Mouse (Mus musculus) CH12.LX (cell line): Measurements from ENCODE around the gene Taf12.

Source experiments
- BHLHE40 ChIP-seq: IDR thresholded peaks from 2 replicates; pipeline ENCODE4 v1.6.1; 2011; ENCODE audit warnings: mild to moderate bottlenecking, low read depth, low read length, improper control_type of control experiment
- CTCF ChIP-seq, 2 experiments: IDR thresholded peaks in 1 of 2; conservative IDR thresholded peaks in 1 of 2; 2 replicates each; pipeline ENCODE4 v1.5.1; 2011 to 2012; ENCODE audit warnings: low read depth in 2 of 2, low read length in 2 of 2, improper control_type of control experiment in 1 of 2, inconsistent platforms in 1 of 2, mild to moderate bottlenecking in 1 of 2, moderate library complexity in 1 of 2
- E2F4 ChIP-seq: IDR thresholded peaks from 2 replicates; pipeline ENCODE4 v1.6.1; 2011; ENCODE audit warnings: low read depth, low read length, improper control_type of control experiment; ENCODE audit not compliant: insufficient replicate concordance
- EP300 ChIP-seq: IDR thresholded peaks from 2 replicates; pipeline ENCODE4 v1.6.1; 2011; ENCODE audit warnings: low read length, improper control_type of control experiment
- HCFC1 ChIP-seq: IDR thresholded peaks from 2 replicates; pipeline ENCODE4 v1.6.1; 2012; ENCODE audit warnings: low read depth, mild to moderate bottlenecking, inconsistent platforms, low read length, improper control_type of control experiment
- JUND ChIP-seq: conservative IDR thresholded peaks from 2 replicates; pipeline ENCODE4 v1.6.1; 2011; ENCODE audit warnings: low read depth, low read length, improper control_type of control experiment
- POLR2A ChIP-seq: IDR thresholded peaks from 2 replicates; pipeline ENCODE4 v1.6.1; 2011; ENCODE audit warnings: low read depth, mild to moderate bottlenecking, improper control_type of control experiment, low read length
- TBP ChIP-seq: conservative IDR thresholded peaks from 2 replicates; pipeline ENCODE4 v1.6.1; 2011; ENCODE audit warnings: low read depth, low read length, improper control_type of control experiment
- TCF12 ChIP-seq: IDR thresholded peaks from 2 replicates; pipeline ENCODE4 v1.6.1; 2014; ENCODE audit warnings: low read depth, mild to moderate bottlenecking, inconsistent platforms, low read length, improper control_type of control experiment
- USF1 ChIP-seq: IDR thresholded peaks from 2 replicates; pipeline ENCODE4 v1.6.1; 2014; ENCODE audit warnings: low read depth, mild to moderate bottlenecking, inconsistent platforms, low read length, improper control_type of control experiment
- ZC3H11A ChIP-seq: IDR thresholded peaks from 2 replicates; pipeline ENCODE4 v1.6.1; 2012; ENCODE audit warnings: low read depth, mild to moderate bottlenecking, inconsistent platforms, low read length, improper control_type of control experiment
- ZKSCAN1 ChIP-seq: IDR thresholded peaks from 2 replicates; pipeline ENCODE4 v1.6.1; 2012; ENCODE audit warnings: low read depth, inconsistent platforms, low read length, improper control_type of control experiment, borderline replicate concordance

- TF ChIP-seq CTCF (conservative IDR thresholded peaks at IDR 0.05 in 1 of 2, IDR thresholded peaks at IDR 0.05 in 1 of 2; ENCODE audit: low read depth in 2 of 2, low read length in 2 of 2) (no peak), ZKSCAN1 (no peak), JUND (no peak), POLR2A (no peak), E2F4 (no peak), TBP (no peak), BHLHE40 (no peak), HCFC1 (no peak), EP300 (no peak), ZC3H11A (no peak), TCF12 (no peak), USF1 (no peak)
Measured at GRCm38 (mm10) chr4:132238356-132238755, 35.8 kb upstream of the Taf12 start.
